Mouse (Mus musculus) lung, adult 2 months (tissue): ENCODE data around the gene Nup210l.

Source experiments
- CTCF ChIP-seq: fragments of 200-500 bp; IDR thresholded peaks from 2 replicates; pipeline ENCODE4 v1.5.1; 2011; ENCODE audit warnings: mild to moderate bottlenecking, low read length, control low read depth; ENCODE audit not compliant: insufficient read depth
- POLR2A ChIP-seq: fragments of 200-500 bp; IDR thresholded peaks from 2 replicates; pipeline ENCODE4 v1.6.1; 2011; ENCODE audit warnings: low read depth, mild to moderate bottlenecking, control low read depth, low read length, borderline replicate concordance; ENCODE audit errors: extremely low read depth

DNA sequence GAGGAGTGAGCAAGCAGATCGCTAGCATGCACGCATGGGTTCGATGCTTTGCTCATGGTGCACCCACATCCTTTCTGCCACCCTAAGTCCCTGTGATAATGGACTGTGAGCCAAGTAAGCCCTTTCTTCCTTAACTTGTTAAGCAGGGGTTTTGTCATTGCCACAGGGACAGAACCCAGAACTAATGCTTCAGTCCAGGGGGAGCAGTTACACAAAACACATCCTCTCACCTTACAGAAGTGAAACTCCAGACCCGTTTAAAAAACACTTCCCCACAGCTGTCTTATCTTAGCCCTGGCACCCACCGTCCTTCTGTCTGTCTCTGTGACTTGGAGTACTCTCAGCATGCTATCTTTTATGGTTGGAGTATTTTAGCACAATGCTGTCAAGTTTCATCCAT lies 52.1 kb downstream of the Nup210l start:
- TF ChIP-seq POLR2A: no peak
- TF ChIP-seq CTCF: no peak
